Mouse (Mus musculus): ENCODE results near the gene Lrrc43. TPM values are rescaled to one million over a fixed set of nuclear protein-coding genes. Genes with fewer than 3 reads are reported as not detected.
"Not testable (repeated sequence)": the region's sequence is repeated elsewhere in the genome, so short reads cannot be mapped to it uniquely, and the experiment has no call there.

Lrrc43 gene
- polyA plus RNA-seq, 1 experiment from 2014 or later, result 0.83 TPM

DNA sequence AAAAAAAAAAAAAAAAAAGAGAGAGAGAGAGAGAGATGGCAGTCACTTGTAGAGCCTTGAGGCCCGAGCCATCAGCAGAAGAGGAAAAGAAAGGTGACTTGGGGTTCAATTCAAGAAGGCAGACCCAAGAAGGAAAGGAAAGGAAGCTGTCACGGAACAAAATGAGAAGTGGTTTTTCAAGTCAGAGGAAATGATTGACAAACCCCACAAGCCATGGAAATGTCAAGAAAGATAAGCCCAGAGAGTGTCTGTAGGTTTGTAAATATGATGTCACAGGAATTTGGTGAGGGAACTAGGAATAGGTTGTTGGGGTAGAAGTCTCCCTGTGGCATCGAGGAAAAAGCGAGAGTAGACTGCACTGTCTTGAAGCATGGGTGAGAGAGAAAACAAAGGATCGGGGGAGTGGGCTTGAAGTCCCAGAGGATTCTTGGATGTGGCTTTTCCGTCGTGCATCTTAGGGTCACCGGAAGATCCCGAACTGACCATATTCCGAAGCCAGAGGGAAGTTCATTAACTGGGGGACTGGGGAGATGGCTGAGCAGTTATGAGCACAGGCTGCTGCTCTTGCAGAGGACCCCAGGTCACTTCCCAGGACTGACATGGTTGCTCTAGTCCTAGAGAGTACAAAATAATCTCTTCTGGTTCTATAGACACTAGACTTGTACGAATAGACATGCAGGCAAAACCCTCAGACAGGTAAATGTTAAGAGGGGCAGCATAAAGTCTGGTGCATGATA lies 1.3 kb upstream of the Lrrc43 start:
- Histone ChIP-seq H3K9me3 (no peaks in the 10 kb centered on the region), H3K27me3 (no peaks in the 10 kb centered on the region), H3K4me2 (replicated peaks) (no peak overlapping the region), H3K27ac (replicated peaks) (no peak overlapping the region), H3K4me1 (peaks cover 5% of the 10 kb centered on the region), H3K4me3 (no peak overlapping the region), H3K9ac (replicated peaks) (no peak overlapping the region), H3K36me3 (no peaks in the 10 kb centered on the region)
- 87% methylated on average over 11 of the region's 11 CpGs for WGBS
- no peak for ATAC-seq (replicated peaks)

DNA sequence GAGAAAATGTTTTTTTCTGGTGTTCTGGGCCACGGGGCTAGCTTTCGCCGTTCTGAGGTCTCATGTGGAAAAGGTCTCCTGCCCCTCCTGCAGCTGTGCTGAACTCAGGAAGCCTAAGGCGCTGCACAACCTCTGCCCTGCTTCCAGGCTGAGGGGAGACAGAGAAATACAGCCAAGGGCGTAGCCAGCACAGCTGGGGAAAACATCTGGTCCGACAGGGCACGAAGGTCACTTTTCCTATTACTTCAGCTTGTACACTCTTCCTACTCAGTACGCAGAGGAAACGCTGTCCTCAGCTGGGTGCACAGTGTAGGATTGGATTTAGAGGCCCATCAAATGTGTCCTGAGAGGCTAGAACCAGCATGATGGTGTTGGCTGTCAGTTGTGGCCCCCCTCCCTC lies 830 bp downstream of the Lrrc43 start:
- WGBS, result 75% methylated on average over 9 of the region's 9 CpGs

DNA sequence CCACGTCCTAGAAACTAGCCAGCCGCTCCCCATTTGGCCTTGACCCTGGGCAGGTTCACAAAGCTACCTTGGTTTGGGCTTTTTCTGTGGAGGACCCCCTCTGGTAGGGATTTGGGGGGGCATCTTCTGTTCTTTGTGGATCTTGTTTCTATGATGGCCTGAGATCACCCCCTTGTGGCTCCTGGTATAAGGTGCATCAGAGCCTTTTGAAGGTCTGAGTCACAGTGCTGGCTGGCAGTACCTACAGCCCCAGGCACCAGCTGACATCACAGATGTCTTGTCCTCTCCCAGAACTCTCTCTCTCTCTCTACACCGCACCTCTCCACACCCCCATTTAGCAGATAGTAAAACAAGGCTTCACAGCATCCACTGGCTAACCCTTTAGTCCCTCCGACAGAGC lies 10.6 kb downstream of the Lrrc43 start:
- Histone ChIP-seq H3K27ac (replicated peaks) (no peak overlapping the region), H3K4me3 (no peak overlapping the region), H3K4me2 (replicated peaks) (no peak overlapping the region), H3K27me3 (no peaks in the 10 kb centered on the region), H3K9me3 (no peaks in the 10 kb centered on the region), H3K4me1 (peaks cover 11% of the 10 kb centered on the region), H3K9ac (replicated peaks) (no peak overlapping the region), H3K36me3 (no peaks in the 10 kb centered on the region)
- 52% methylated on average over 4 of the region's 4 CpGs for WGBS
- no peak for ATAC-seq (replicated peaks)

More for the DNA sequence above, 830 bp downstream of the Lrrc43 start:
- Histone ChIP-seq H3K9ac (replicated peaks) (no peak overlapping the region), H3K27me3 (no peaks in the 10 kb centered on the region), H3K9me3 (no peaks in the 10 kb centered on the region), H3K4me1 (peaks cover 5% of the 10 kb centered on the region), H3K27ac (replicated peaks) (no peak overlapping the region), H3K4me2 (replicated peaks) (no peak overlapping the region), H3K4me3 (no peak overlapping the region), H3K36me3 (no peaks in the 10 kb centered on the region)
- no peak for ATAC-seq (replicated peaks)

DNA sequence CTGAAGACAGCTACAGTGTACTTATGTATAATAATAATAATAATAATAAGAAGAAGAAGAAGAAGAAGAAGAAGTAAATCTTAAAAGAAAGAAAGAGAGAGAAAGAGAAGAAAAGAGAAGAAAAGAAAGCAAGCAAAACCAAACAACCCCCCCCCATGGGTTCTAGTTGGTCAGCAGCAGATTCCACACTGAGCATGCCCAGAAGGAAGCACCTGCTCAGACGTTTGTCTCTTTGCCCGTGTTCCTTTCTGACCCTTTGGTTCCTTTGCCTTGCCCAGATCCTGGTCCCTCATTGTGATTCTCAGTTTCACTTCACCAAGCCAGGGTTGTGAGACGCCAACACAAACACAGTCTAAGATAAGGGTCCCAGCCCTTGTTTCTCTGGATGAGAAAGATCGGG lies 12.9 kb downstream of the Lrrc43 start:
- H3K27ac ChIP-seq (replicated peaks), result no peak overlapping the region
- H3K4me2 ChIP-seq (replicated peaks), result no peak overlapping the region
- H3K4me3 ChIP-seq, result no peak overlapping the region
- H3K27me3 ChIP-seq, result no peaks in the 10 kb centered on the region
- H3K9me3 ChIP-seq, result no peaks in the 10 kb centered on the region
- H3K9ac ChIP-seq (replicated peaks), result no peak overlapping the region
- peaks cover 11% of the 10 kb centered on the region for H3K4me1 ChIP-seq
- 73% methylated on average over 4 of the region's 4 CpGs for WGBS
- no peak for ATAC-seq (replicated peaks)
- no peaks in the 10 kb centered on the region for H3K36me3 ChIP-seq

DNA sequence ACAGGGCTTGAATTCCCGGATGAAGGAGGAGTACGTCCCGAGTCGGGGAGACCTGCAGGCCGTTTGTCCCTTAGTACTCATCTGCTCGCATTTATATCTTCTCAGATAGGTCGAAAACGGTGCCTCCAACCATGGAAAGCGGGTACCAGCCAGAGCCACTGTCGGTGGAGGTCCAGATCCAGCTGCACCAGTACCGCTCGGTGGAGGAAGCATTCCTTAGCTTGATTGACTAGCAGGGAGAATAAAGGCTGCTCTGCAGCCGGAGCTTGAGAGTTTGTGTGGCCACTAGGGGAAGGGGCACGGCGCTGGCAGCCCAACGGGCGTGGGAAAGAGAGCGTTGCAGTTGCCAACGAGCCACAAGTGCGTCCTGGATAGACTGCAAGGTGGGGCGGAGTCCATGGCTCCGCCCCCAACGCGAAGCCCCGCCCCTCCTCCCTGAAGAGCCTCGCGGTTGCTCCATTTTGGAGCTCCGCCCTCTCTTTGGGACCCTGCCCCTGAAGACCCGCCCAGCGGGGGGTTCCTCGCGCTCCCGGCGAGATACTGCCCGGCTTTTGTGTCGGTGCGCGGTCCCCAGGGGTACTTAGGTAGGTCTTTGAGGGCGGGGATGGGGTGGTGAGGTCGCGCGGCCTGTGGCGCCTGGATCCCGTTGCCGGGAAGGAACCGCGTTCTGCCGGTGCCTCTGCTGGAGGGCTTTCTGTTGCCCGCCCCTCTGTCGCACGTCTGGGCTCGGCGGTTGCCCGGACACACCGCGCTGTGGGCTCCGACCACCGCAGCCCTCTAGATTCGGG lies 19.0 kb downstream of the Lrrc43 start:
- Histone ChIP-seq H3K9me3 (no peaks in the 10 kb centered on the region), H3K27ac (replicated peaks) (0 out of 2 replicates have a peak overlapping the region, but pooled peaks have one; percentile 21), H3K27me3 (no peaks in the 10 kb centered on the region), H3K4me1 (peaks cover 18% of the 10 kb centered on the region), H3K36me3 (peaks cover 2% of the 10 kb centered on the region), H3K9ac (replicated peaks) (peak overlapping the region; percentile 79), H3K4me3 (peak overlapping the region; percentile 90), H3K4me2 (replicated peaks) (peak overlapping the region; percentile 87)
- ATAC-seq (replicated peaks), result peak; percentile 87
- WGBS, result under 1% methylated on average over 59 of the region's 59 CpGs

DNA sequence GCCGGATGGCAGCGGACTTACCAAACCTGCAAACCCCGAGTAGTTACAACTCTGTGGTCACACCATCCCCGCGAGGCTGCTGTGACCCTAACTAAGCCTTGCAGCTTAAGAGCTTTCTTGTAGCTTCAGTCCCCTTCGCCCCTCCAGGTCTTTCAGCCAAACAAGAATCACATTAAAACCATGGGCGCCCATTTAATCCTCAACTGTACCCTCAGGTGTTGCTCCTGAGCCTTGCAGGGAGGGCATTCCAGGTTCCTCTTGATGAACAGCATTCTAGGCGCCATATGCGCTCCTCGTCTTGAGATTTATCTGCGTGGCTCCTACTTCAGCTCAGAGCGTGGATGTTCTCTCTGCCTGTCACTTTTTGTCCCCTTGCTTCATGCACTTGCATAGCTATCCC lies 19.8 kb downstream of the Lrrc43 start:
- H3K4me2 ChIP-seq (replicated peaks), result peak overlapping the region; percentile 87
- no peaks in the 10 kb centered on the region for H3K9me3 ChIP-seq
- no peak for ATAC-seq (replicated peaks)
- no peak overlapping the region for H3K27ac ChIP-seq (replicated peaks)
- peak overlapping the region; percentile 79 for H3K9ac ChIP-seq (replicated peaks)
- no peaks in the 10 kb centered on the region for H3K27me3 ChIP-seq
- H3K4me3 ChIP-seq, result peak overlapping the region; percentile 90
- peaks cover 18% of the 10 kb centered on the region for H3K4me1 ChIP-seq
- peaks cover 2% of the 10 kb centered on the region for H3K36me3 ChIP-seq
- WGBS, result 4% methylated on average over 12 of the region's 12 CpGs

DNA sequence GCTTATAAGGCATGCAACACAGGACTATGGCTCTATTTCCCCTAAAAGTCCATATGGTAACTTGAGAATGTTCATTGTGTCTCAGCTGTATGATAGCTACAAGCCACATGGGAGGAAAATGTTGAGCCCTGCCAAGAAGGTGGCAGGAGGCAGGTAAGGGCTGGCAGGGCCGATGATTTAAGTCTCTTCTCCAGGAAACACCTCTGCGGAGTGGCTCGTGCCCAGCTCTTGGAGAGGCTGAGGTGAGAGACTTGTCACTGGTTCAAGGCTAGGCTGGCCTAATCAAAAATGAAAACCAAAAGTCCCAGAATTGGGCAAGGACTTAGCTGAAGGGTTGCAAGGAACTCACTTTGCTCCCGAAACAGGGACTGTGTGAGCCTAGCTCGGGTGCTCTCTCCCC lies 21.1 kb downstream of the Lrrc43 start, which contains the start of gene B3gnt4:
Gene B3gnt4, plus strand, starts transcription at position 301 of the 400 bp plus-strand sequence.
- Histone ChIP-seq H3K27ac (replicated peaks) (no peak within 1 kb of the TSS), H3K4me1 (peaks cover 18% of the 10 kb centered on the region), H3K9me3 (no peaks in the 10 kb centered on the region), H3K4me3 (0 out of 2 replicates have a peak within 1 kb of the TSS, but pooled peaks have one; percentile 90), H3K27me3 (no peaks in the 10 kb centered on the region), H3K9ac (replicated peaks) (no peak within 1 kb of the TSS), H3K4me2 (replicated peaks) (peak within 1 kb of the TSS; percentile 87; the same call in 1 of the 2 replicates), H3K36me3 (peaks cover 2% of the 10 kb centered on the region)
- 87% methylated on average over 5 of the region's 5 CpGs for WGBS
- ATAC-seq (replicated peaks), result no peak

DNA sequence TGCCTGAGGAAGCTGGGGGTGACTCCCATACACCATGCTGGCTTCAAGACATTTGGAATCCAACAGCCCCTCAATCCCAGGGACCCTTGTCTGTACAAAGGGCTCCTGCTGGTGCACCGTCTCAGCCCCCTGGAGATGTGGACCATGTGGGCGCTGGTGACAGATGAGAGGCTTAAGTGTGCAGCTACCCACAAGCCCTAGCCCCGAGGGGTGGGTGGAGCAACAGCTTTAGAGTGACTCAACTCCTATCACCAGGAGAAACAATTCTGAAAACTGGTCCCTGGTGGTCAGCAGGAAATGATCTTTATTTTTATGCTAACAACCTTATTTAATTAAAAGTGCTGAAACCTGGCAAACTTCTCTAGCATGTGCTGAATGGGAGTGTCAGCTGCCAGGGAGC lies 22.3 kb downstream of the Lrrc43 start:
- not testable (repeated sequence) for H3K9me3 ChIP-seq; H3K27ac ChIP-seq (replicated peaks); ATAC-seq (replicated peaks); H3K4me3 ChIP-seq; H3K9ac ChIP-seq (replicated peaks); H3K4me2 ChIP-seq (replicated peaks); H3K27me3 ChIP-seq
- Histone ChIP-seq H3K36me3 (peaks cover 15% of the 10 kb centered on the region), H3K4me1 (peaks cover 18% of the 10 kb centered on the region)
- WGBS, result 74% methylated on average over 3 of the region's 3 CpGs

DNA sequence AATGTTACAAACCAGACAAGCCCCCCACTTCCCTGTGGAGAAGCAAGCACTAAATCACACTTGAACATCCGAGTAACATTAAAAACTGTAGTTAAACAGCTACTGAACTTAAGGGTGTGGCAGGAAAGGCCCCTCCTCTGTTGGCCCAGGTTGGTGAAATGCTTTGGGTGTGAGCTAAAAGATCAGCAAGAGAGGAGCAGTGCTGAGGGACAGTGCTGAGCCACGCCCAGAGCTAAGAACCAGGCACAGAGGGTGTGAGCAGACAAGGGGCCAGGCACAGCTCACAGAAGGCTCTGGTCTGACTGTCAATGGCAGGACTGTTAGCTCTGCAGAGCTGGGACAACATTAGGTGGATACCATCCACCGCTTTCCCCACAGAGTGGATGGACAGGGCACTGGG lies 23.0 kb downstream of the Lrrc43 start:
- H3K4me2 ChIP-seq (replicated peaks), result no peak overlapping the region

DNA sequence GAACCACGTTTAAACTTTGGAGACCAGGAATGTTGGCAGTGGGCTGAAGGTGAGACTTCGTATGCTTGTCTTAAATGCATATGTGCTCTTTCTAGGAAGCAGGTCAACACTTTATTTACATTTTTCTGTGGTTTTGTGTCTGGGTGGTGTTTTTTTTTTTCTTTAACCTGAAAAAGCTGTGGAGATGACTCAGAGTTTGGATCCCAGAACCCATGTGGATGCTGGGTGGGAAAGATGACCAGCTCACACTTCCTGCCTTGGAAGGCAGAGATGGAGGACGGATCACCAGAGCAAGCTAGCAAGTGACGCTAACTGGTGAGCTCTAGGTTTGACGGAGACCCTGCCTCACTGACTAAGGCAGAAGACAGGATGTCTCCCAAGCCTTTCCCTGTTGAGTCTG lies 25.8 kb downstream of the Lrrc43 start:
- Histone ChIP-seq H3K4me3 (no peak overlapping the region), H3K27me3 (no peaks in the 10 kb centered on the region), H3K9me3 (no peaks in the 10 kb centered on the region), H3K4me2 (replicated peaks) (no peak overlapping the region), H3K4me1 (no peaks in the 10 kb centered on the region), H3K27ac (replicated peaks) (no peak overlapping the region), H3K9ac (replicated peaks) (no peak overlapping the region), H3K36me3 (peaks cover 40% of the 10 kb centered on the region)
- no peak for ATAC-seq (replicated peaks)
- 94% methylated on average over 5 of the region's 5 CpGs for WGBS

More for the DNA sequence above, 23.0 kb downstream of the Lrrc43 start:
- no peak for ATAC-seq (replicated peaks)
- Histone ChIP-seq H3K27ac (replicated peaks) (no peak overlapping the region), H3K27me3 (no peaks in the 10 kb centered on the region), H3K4me1 (peaks cover 18% of the 10 kb centered on the region), H3K9ac (replicated peaks) (no peak overlapping the region), H3K4me3 (no peak overlapping the region), H3K36me3 (peaks cover 22% of the 10 kb centered on the region), H3K9me3 (no peaks in the 10 kb centered on the region)
- WGBS, result 84% methylated on average over 3 of the region's 3 CpGs

DNA sequence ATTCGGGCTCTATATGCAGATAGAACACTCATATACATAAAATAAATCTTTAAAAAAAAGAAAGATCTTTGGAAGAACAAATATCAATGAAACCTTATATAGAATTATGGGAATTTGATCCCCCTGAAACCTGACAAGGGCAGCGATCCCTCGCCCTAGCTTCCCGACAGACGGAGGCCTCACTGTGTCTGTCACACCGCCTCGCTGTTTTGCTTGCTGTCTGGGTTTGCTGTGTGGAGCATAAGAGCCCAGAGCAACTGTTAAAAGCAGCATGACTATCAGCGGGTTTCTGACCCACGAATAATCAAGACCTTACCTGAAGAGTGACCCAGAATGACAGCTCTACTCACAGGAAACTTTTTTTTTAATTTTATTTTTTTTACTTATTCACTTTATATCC lies 31.6 kb downstream of the Lrrc43 start:
- Histone ChIP-seq H3K27ac (replicated peaks) (no peak overlapping the region), H3K27me3 (no peaks in the 10 kb centered on the region), H3K9ac (replicated peaks) (no peak overlapping the region), H3K4me3 (no peak overlapping the region), H3K36me3 (peaks cover 33% of the 10 kb centered on the region), H3K4me2 (replicated peaks) (no peak overlapping the region), H3K4me1 (peaks cover 28% of the 10 kb centered on the region), H3K9me3 (no peaks in the 10 kb centered on the region)
- ATAC-seq (replicated peaks), result no peak
- WGBS, result 89% methylated on average over 9 of the region's 9 CpGs

DNA sequence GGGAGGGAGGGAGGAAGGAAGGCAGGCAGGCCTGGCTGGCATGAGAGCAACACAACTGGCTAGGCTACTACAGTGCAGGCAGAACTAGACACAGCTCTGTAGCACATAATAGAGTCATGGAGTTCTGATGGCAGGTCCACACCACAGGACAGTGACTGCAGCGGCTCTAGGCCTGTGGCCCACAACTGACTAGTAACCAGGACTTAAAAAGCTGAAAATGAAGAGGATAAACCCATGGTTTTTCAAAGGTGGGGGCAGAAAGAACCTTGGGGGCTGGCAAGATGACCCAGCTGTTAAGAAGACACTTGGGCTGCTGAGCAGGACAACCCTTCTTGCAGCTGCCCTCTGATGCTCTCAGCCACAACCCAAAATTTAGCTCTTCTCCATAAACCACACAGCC lies 32.5 kb downstream of the Lrrc43 start:
- Histone ChIP-seq H3K36me3 (peaks cover 23% of the 10 kb centered on the region), H3K4me3 (no peak overlapping the region), H3K4me1 (peaks cover 28% of the 10 kb centered on the region), H3K4me2 (replicated peaks) (no peak overlapping the region), H3K27ac (replicated peaks) (no peak overlapping the region), H3K27me3 (no peaks in the 10 kb centered on the region), H3K9ac (replicated peaks) (no peak overlapping the region), H3K9me3 (no peaks in the 10 kb centered on the region)
- no peak for ATAC-seq (replicated peaks)
- 100% methylated on average over 1 of the region's 1 CpGs for WGBS

Data from forebrain, embryonic 15.5 days (tissue).